Mouse (Mus musculus): Measurements from ENCODE around the gene Immp2l. TPM values are rescaled to one million over a fixed set of nuclear protein-coding genes. Genes with fewer than 3 reads are reported as not detected.

The Immp2l gene
- total and polyA plus RNA-seq, 2 experiments = 35.8 to 133 TPM

GRCm38 (mm10) chr12:41134885-41135284, 111.0 kb downstream of the Immp2l start:
- Histone ChIP-seq H3K4me1 (ENCODE audit: control insufficient read depth, insufficient read depth, low read length) (peaks cover 8% of the 10 kb centered on the region; the same call in 1 of the 2 replicates), H3K27me3 (ENCODE audit: control insufficient read depth, insufficient read depth, low read length) (no peaks in the 10 kb centered on the region), H3K4me3 (ENCODE audit: insufficient read depth, low read depth, low read length) (no peak overlapping the region), H3K36me3 (ENCODE audit: control insufficient read depth, insufficient read depth, low read length) (no peaks in the 10 kb centered on the region), H3K27ac (replicated peaks; ENCODE audit: insufficient read depth, low read depth, low read length) (no peak overlapping the region), H3K79me2 (ENCODE audit: control insufficient read depth, insufficient read depth, low read length) (no peaks in the 10 kb centered on the region; the same call in 1 of the 2 replicates), H3K9ac (ENCODE audit: low read depth, low read length) (no peak overlapping the region)
- DNase-seq (ENCODE audit: extremely low read depth, low read depth, low spot score) = peak; percentile 51
- 30% methylated on average over 3 of the region's 3 CpGs for WGBS
- TF ChIP-seq CTCF (IDR thresholded peaks at IDR 0.05; ENCODE audit: low read depth, low read length) (no peak), POLR2A (IDR thresholded peaks at IDR 0.05; ENCODE audit: extremely low read depth, insufficient read depth, low read length) (no peak)

- Histone ChIP-seq H3K36me3 (ENCODE audit: control insufficient read depth, insufficient read depth, low read length) (no peaks in the 10 kb centered on the region), H3K79me2 (ENCODE audit: control insufficient read depth, insufficient read depth, low read length) (no peaks in the 10 kb centered on the region; the same call in 1 of the 2 replicates), H3K27me3 (ENCODE audit: control insufficient read depth, insufficient read depth, low read length) (no peaks in the 10 kb centered on the region), H3K9ac (ENCODE audit: low read depth, low read length) (no peak overlapping the region), H3K4me1 (ENCODE audit: control insufficient read depth, insufficient read depth, low read length) (no peaks in the 10 kb centered on the region), H3K27ac (replicated peaks; ENCODE audit: insufficient read depth, low read depth, low read length) (no peak overlapping the region), H3K4me3 (ENCODE audit: insufficient read depth, low read depth, low read length) (no peak overlapping the region)
- TF ChIP-seq POLR2A (IDR thresholded peaks at IDR 0.05; ENCODE audit: extremely low read depth, insufficient read depth, low read length) = no peak
- TF ChIP-seq CTCF (IDR thresholded peaks at IDR 0.05; ENCODE audit: low read depth, low read length) = no peak
- 92% methylated on average over 4 of the region's 4 CpGs for WGBS
- no peak for DNase-seq (ENCODE audit: extremely low read depth, low read depth, low spot score)
These were observed 135.7 kb downstream of the Immp2l start for GRCm38 (mm10) chr12:41159543-41159942.

DNA sequence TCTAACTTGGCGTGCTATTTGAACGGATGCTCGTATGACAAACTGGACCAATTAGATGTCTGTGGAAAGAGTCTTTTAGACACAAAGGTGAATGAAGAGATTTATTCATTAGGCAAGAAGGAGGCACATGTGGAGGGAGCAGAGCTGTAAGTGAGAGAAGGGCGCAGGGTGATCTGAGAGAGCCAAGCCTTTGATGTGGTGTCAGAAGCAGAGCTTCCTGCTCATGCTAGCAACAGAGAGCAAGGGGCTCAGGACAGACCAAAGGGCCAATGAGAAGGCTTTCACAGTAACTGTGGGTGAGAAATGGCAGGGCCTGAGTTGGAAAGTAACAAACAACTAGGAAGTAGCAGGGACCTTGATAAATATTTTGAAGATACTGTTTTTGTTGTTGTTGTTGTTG, 143.9 kb downstream of the Immp2l start:
- TF ChIP-seq CTCF (IDR thresholded peaks at IDR 0.05; ENCODE audit: low read depth, low read length) (no peak), POLR2A (IDR thresholded peaks at IDR 0.05; ENCODE audit: extremely low read depth, insufficient read depth, low read length) (no peak)
- Histone ChIP-seq H3K27ac (replicated peaks; ENCODE audit: insufficient read depth, low read depth, low read length) (no peak overlapping the region), H3K36me3 (ENCODE audit: control insufficient read depth, insufficient read depth, low read length) (no peaks in the 10 kb centered on the region), H3K9ac (ENCODE audit: low read depth, low read length) (no peak overlapping the region), H3K79me2 (ENCODE audit: control insufficient read depth, insufficient read depth, low read length) (no peaks in the 10 kb centered on the region; the same call in 1 of the 2 replicates), H3K27me3 (ENCODE audit: control insufficient read depth, insufficient read depth, low read length) (no peaks in the 10 kb centered on the region), H3K4me1 (ENCODE audit: control insufficient read depth, insufficient read depth, low read length) (no peaks in the 10 kb centered on the region), H3K4me3 (ENCODE audit: insufficient read depth, low read depth, low read length) (no peak overlapping the region)
- DNase-seq (ENCODE audit: extremely low read depth, low read depth, low spot score) = no peak
- WGBS = 95% methylated on average over 4 of the region's 4 CpGs

- no peak overlapping the region for H3K4me3 ChIP-seq (ENCODE audit: insufficient read depth, low read depth, low read length)
These were observed 146.2 kb downstream of the Immp2l start for GRCm38 (mm10) chr12:41170051-41170450.

GRCm38 (mm10) chr12:41182856-41183255, 159.0 kb downstream of the Immp2l start:
- Histone ChIP-seq H3K9ac (ENCODE audit: low read depth, low read length) (no peak overlapping the region), H3K36me3 (ENCODE audit: control insufficient read depth, insufficient read depth, low read length) (no peaks in the 10 kb centered on the region), H3K4me3 (ENCODE audit: insufficient read depth, low read depth, low read length) (no peak overlapping the region), H3K27me3 (ENCODE audit: control insufficient read depth, insufficient read depth, low read length) (no peaks in the 10 kb centered on the region), H3K4me1 (ENCODE audit: control insufficient read depth, insufficient read depth, low read length) (no peaks in the 10 kb centered on the region), H3K79me2 (ENCODE audit: control insufficient read depth, insufficient read depth, low read length) (no peaks in the 10 kb centered on the region), H3K27ac (replicated peaks; ENCODE audit: insufficient read depth, low read depth, low read length) (no peak overlapping the region)
- DNase-seq (ENCODE audit: extremely low read depth, low read depth, low spot score) = peak; percentile 35
- TF ChIP-seq CTCF (IDR thresholded peaks at IDR 0.05; ENCODE audit: low read depth, low read length) (no peak), POLR2A (IDR thresholded peaks at IDR 0.05; ENCODE audit: extremely low read depth, insufficient read depth, low read length) (no peak)

More at GRCm38 (mm10) chr12:41170051-41170450, 146.2 kb downstream of the Immp2l start:
- WGBS = 76% methylated on average over 1 of the region's 1 CpGs
- Histone ChIP-seq H3K27me3 (ENCODE audit: control insufficient read depth, insufficient read depth, low read length) (no peaks in the 10 kb centered on the region), H3K36me3 (ENCODE audit: control insufficient read depth, insufficient read depth, low read length) (no peaks in the 10 kb centered on the region), H3K79me2 (ENCODE audit: control insufficient read depth, insufficient read depth, low read length) (no peaks in the 10 kb centered on the region; the same call in 1 of the 2 replicates), H3K4me1 (ENCODE audit: control insufficient read depth, insufficient read depth, low read length) (no peaks in the 10 kb centered on the region), H3K9ac (ENCODE audit: low read depth, low read length) (no peak overlapping the region), H3K27ac (replicated peaks; ENCODE audit: insufficient read depth, low read depth, low read length) (no peak overlapping the region)
- DNase-seq (ENCODE audit: extremely low read depth, low read depth, low spot score) = no peak
- TF ChIP-seq CTCF (IDR thresholded peaks at IDR 0.05; ENCODE audit: low read depth, low read length) (no peak), POLR2A (IDR thresholded peaks at IDR 0.05; ENCODE audit: extremely low read depth, insufficient read depth, low read length) (no peak)

DNA sequence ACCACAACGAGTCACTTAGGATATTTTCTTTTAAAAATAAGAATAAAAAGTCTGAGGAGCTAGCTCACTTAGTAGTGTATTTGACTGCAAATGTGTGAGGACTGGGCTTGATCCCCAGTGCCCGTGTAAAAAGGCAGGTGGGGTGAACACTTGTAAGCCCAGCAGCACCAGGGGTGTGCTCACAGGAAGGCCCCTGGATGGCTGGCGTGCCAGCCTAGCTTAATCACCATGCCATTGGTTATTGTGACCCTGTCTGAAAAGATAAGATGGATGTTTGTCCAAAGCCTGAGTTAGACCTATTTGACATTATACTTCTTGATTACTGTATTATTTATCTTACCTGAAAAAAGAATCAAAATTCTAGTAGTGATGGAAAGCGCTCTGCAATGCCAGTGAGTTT, 161.2 kb downstream of the Immp2l start:
- Histone ChIP-seq H3K27ac (replicated peaks; ENCODE audit: insufficient read depth, low read depth, low read length) (no peak overlapping the region), H3K4me1 (ENCODE audit: control insufficient read depth, insufficient read depth, low read length) (no peaks in the 10 kb centered on the region), H3K79me2 (ENCODE audit: control insufficient read depth, insufficient read depth, low read length) (peaks cover 3% of the 10 kb centered on the region; the same call in 1 of the 2 replicates), H3K27me3 (ENCODE audit: control insufficient read depth, insufficient read depth, low read length) (no peaks in the 10 kb centered on the region), H3K36me3 (ENCODE audit: control insufficient read depth, insufficient read depth, low read length) (no peaks in the 10 kb centered on the region), H3K4me3 (ENCODE audit: insufficient read depth, low read depth, low read length) (no peak overlapping the region), H3K9ac (ENCODE audit: low read depth, low read length) (no peak overlapping the region)
- TF ChIP-seq CTCF (IDR thresholded peaks at IDR 0.05; ENCODE audit: low read depth, low read length) = no peak
- TF ChIP-seq POLR2A (IDR thresholded peaks at IDR 0.05; ENCODE audit: extremely low read depth, insufficient read depth, low read length) = no peak
- WGBS = 89% methylated on average over 4 of the region's 4 CpGs
- no peak for DNase-seq (ENCODE audit: extremely low read depth, low read depth, low spot score)

Measured in liver, adult 2 months (tissue).